Mouse (Mus musculus): ENCODE data around the gene Prdm16. TPM values are rescaled to one million over a fixed set of nuclear protein-coding genes. Genes with fewer than 3 reads are reported as not detected.

Gene Prdm16
- total RNA-seq, 1 experiment from 2014 or later, result 13.3 TPM

DNA sequence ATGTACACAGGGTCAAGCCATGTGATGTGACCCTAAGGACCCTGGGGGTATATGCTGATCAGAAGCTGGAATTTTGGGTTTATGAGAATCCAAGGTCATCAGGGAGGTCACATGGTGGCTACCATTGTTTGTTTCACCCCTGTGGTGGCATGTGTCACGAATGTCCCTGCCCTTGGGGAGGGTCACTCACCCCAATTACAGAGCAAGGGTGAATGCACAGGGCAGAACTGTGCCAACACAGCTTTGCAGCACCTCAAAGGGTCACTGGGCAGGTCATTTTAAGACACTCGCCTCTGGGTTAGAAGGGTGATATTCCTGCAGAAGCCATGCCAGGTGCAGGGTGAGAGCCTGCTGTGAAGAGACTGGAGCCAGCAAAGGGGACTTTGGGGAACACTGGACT, 206.9 kb downstream of the Prdm16 start:
- ATAC-seq (replicated peaks in 1 of 2; ENCODE audit: insufficient read depth in 1 of 2, low FRiP score in 2 of 2, low TSS enrichment in 1 of 2, low read depth in 1 of 2, poor library complexity in 2 of 2, severe bottlenecking in 2 of 2), result no peak

GRCm38 (mm10) chr4:154426901-154427300, 209.8 kb downstream of the Prdm16 start:
- no peak for ATAC-seq (replicated peaks in 1 of 2; ENCODE audit: insufficient read depth in 1 of 2, low FRiP score in 2 of 2, low TSS enrichment in 1 of 2, low read depth in 1 of 2, poor library complexity in 2 of 2, severe bottlenecking in 2 of 2)

DNA sequence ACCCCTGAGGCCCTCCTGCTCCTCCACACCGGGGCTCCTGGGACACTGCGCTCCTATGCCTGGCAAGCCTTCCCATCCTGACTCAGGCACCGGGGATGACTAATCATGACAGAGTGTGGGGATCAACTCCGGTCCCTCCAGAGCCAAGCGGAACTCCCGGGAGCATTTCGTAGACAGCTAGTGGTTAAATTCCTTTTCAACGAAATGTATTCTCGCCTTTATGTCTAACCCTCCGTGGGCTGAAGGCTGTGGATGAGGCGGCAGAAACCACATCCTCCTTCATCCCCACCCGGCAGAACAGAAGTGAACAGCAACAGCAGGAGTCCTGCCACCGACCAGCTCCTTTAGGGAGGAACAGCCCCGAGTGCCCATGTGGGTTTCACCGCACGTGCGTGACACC, 211.4 kb downstream of the Prdm16 start:
- peak; percentile 54 to 70 for ATAC-seq (replicated peaks in 1 of 2; ENCODE audit: insufficient read depth in 1 of 2, low FRiP score in 2 of 2, low TSS enrichment in 1 of 2, low read depth in 1 of 2, poor library complexity in 2 of 2, severe bottlenecking in 2 of 2)

GRCm38 (mm10) chr4:154424681-154425080, 212.0 kb downstream of the Prdm16 start:
- no peak for ATAC-seq (replicated peaks in 1 of 2; ENCODE audit: insufficient read depth in 1 of 2, low FRiP score in 2 of 2, low TSS enrichment in 1 of 2, low read depth in 1 of 2, poor library complexity in 2 of 2, severe bottlenecking in 2 of 2)

GRCm38 (mm10) chr4:154422431-154422913, 214.2 kb downstream of the Prdm16 start:
- ATAC-seq (replicated peaks in 1 of 2; ENCODE audit: insufficient read depth in 1 of 2, low FRiP score in 2 of 2, low TSS enrichment in 1 of 2, low read depth in 1 of 2, poor library complexity in 2 of 2, severe bottlenecking in 2 of 2), result no peak

GRCm38 (mm10) chr4:154420749-154421148, 215.9 kb downstream of the Prdm16 start:
- no peak for ATAC-seq (replicated peaks in 1 of 2; ENCODE audit: insufficient read depth in 1 of 2, low FRiP score in 2 of 2, low TSS enrichment in 1 of 2, low read depth in 1 of 2, poor library complexity in 2 of 2, severe bottlenecking in 2 of 2)

DNA sequence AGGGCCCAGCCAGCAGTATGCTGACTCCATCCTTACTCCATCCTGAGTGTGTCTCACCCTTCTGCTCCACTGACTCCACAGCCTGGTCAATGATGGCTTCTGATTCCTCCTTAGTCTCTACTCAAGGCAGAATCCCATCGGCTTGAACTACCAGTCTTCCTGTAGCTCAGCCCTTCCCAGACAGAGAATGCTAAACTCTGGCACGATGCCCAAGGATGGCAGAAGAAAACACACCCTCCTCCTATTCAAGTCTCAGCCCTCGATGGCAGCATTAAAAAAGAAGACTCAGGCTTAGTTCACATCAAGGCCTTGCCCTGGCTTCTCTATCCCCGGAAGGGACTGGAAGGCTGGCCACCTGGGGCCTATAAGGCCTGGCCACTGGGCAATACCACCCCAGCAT, 216.9 kb downstream of the Prdm16 start:
- no peak for ATAC-seq (replicated peaks in 1 of 2; ENCODE audit: insufficient read depth in 1 of 2, low FRiP score in 2 of 2, low TSS enrichment in 1 of 2, low read depth in 1 of 2, poor library complexity in 2 of 2, severe bottlenecking in 2 of 2)

- peak in 1 of 2 experiments; percentile 20; a peak in 1 of 4 replicates for ATAC-seq (replicated peaks in 1 of 2; ENCODE audit: insufficient read depth in 1 of 2, low FRiP score in 2 of 2, low TSS enrichment in 1 of 2, low read depth in 1 of 2, poor library complexity in 2 of 2, severe bottlenecking in 2 of 2)
Measured at GRCm38 (mm10) chr4:154418993-154419392, 217.7 kb downstream of the Prdm16 start.

DNA sequence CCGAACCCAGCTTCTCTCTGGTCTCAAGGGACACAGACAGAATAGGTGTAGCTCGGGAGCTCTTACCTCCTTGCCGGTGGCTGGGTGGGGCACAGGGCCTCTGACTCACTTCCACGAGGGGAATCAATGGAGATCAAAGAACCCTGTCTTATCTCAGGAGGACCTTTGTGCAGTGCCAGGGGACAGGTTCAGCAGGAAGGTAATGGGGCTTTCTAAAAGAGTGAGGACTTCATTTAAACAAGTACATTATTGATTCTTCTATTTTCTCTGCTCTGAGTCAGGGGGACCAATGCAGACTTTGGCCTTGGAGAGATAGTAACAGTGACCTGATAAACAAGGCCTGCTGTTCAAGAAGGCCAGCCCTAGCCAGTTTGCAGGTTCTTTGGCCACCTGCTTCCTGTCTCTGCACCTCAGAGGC, 218.3 kb downstream of the Prdm16 start:
- no peak for ATAC-seq (replicated peaks in 1 of 2; ENCODE audit: insufficient read depth in 1 of 2, low FRiP score in 2 of 2, low TSS enrichment in 1 of 2, low read depth in 1 of 2, poor library complexity in 2 of 2, severe bottlenecking in 2 of 2)

DNA sequence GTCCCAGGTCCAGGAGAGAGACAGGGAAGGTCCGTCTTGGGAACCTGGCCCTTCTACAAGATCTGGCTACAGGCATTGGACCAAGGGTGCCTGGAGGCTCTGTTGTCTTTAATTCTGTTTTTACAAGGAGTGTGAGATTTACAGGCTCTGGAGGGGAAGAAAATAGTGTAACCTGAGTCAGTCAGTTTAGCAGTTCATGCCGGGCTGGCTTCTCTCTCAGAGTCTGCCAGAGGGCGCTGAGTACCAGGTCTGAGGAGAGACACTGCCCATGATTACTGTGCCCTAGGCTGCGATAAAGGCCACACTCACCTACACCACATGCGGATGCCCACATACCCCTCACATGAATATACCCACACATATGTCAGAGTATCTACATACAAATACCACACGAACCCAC, 219.9 kb downstream of the Prdm16 start:
- ATAC-seq (replicated peaks in 1 of 2; ENCODE audit: insufficient read depth in 1 of 2, low FRiP score in 2 of 2, low TSS enrichment in 1 of 2, low read depth in 1 of 2, poor library complexity in 2 of 2, severe bottlenecking in 2 of 2), result no peak

DNA sequence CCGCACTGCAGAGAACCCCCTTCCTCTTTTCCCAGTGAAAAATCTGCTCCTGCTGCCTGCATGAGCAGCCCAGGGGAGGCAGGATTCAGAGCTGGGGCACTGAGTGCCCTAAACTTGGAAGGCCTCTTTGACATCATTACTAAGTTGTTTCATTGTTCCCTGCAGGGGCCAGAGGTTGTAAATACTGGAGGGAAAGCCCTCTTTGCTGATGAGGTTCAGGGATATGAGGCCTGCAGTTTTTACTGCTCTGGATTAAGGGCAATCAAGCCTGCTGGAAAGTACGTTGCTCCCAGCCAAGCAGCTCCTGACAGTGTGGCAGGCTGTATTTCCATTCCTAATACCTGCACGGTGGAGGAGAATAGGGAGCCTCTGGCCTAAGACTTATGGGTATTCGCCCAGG, 221.8 kb downstream of the Prdm16 start:
- ATAC-seq (replicated peaks in 1 of 2; ENCODE audit: insufficient read depth in 1 of 2, low FRiP score in 2 of 2, low TSS enrichment in 1 of 2, low read depth in 1 of 2, poor library complexity in 2 of 2, severe bottlenecking in 2 of 2), result no peak

GRCm38 (mm10) chr4:154410559-154410958, 226.1 kb downstream of the Prdm16 start:
- no peak for ATAC-seq (replicated peaks in 1 of 2; ENCODE audit: insufficient read depth in 1 of 2, low FRiP score in 2 of 2, low TSS enrichment in 1 of 2, low read depth in 1 of 2, poor library complexity in 2 of 2, severe bottlenecking in 2 of 2)

DNA sequence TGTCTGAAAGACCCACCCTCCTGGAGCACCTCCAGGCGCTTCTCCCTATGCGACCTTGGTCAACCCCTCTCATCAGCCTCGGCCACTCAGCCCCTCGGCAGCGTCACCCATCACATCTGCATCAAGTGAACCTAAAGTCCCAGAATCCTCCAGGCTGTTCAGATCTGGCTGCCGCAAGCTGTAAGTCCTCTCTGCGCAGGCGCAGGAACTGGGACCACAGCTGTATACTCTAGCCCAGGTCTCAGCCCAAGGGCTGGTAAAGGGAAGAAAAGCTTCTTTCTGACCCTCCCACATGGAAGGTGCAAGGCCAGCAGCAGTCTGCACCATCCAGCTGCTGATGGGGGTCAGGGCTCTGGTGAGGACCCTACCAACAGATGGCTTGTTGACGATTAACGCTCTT, 226.8 kb downstream of the Prdm16 start:
- no peak for ATAC-seq (replicated peaks in 1 of 2; ENCODE audit: insufficient read depth in 1 of 2, low FRiP score in 2 of 2, low TSS enrichment in 1 of 2, low read depth in 1 of 2, poor library complexity in 2 of 2, severe bottlenecking in 2 of 2)

GRCm38 (mm10) chr4:154409237-154409721, 227.4 kb downstream of the Prdm16 start:
- no peak for ATAC-seq (replicated peaks in 1 of 2; ENCODE audit: insufficient read depth in 1 of 2, low FRiP score in 2 of 2, low TSS enrichment in 1 of 2, low read depth in 1 of 2, poor library complexity in 2 of 2, severe bottlenecking in 2 of 2)

DNA sequence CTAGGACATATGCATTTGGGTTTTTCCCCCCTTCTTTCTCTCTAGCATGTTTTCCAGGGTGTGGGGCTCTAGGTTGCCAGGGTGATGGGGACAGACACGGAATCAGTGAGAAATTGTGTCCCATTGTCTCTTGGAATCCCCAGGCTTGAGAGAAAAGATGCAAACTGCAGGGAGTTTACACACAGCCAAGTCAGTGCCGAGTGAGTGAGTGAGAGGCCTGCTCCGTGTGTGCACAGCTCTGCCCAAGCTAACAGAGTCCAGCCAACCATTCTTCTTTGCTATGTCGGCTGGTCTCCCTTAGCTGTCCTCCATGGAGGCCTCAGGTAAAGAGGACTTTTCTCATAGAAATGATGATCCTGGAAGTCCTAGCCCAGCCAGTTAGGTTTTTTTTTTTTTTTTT, 233.7 kb downstream of the Prdm16 start:
- no peak for ATAC-seq (replicated peaks in 1 of 2; ENCODE audit: insufficient read depth in 1 of 2, low FRiP score in 2 of 2, low TSS enrichment in 1 of 2, low read depth in 1 of 2, poor library complexity in 2 of 2, severe bottlenecking in 2 of 2)

DNA sequence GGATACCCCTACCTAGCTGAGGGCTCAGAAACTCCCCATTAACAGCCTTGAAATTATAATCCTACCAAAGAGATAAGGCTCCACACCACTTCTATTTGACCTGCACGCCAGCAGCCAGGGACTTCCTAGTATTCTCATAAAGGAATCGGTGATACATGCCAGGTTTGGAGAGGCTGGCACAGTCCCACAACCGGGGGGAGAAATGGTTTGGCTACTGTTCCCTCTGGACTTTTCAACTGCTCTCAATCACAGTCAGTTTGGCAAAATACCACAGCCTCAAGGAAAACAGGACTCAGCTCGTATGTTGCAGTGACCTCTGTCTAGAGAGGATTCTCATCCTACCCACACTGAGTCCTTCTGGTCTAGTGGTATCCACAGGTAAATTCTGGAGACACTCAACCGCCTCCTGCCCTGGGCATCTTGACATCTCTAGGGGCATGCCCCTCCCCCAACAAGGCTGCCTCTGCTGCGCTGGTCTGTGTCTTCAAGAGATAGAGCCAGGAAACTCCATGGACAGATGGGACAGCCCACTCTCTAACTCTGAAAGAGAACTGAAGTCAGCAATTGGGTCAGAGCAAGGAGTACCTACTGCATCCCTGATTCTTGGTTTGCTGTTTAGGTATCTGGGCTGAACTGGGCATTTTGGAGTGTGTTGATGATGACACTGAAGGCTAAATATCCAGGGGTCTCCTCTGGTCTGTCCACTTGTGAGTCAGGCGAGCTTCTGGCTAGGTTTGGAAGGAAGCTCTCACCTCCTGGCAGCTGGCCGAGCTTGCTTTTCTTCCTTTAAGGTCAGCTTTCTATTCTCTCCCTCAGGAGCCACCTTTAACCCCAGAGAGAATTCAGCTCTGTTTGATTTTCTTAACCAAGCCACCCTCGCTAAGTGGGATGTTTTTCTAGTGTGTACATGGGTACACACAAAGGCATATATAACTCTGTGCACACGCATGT, 234.4 kb downstream of the Prdm16 start:
- ATAC-seq (replicated peaks in 1 of 2; ENCODE audit: insufficient read depth in 1 of 2, low FRiP score in 2 of 2, low TSS enrichment in 1 of 2, low read depth in 1 of 2, poor library complexity in 2 of 2, severe bottlenecking in 2 of 2), result no peak

DNA sequence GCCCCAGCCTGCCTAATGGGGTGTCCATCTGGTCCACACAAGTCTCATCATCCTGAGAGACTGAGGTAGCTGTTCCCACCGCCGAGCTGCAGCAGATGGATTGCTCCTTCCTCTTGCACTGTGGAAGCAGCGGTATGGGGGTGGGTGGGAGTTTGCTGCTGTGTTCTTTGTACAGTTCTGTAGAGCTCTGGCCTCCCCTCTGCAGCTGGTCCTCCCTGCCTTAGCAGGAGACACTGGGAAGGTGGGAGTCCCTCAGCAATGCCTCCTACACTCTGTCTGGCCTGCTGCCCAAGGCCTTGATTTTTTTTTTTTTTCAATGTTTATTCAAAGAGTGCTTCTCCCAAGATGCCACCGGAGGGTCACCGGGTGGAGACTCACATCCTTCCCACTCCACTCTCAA, 235.3 kb downstream of the Prdm16 start:
- ATAC-seq (replicated peaks in 1 of 2; ENCODE audit: insufficient read depth in 1 of 2, low FRiP score in 2 of 2, low TSS enrichment in 1 of 2, low read depth in 1 of 2, poor library complexity in 2 of 2, severe bottlenecking in 2 of 2), result no peak

GRCm38 (mm10) chr4:154400256-154401171, 236.2 kb downstream of the Prdm16 start:
- ATAC-seq (replicated peaks in 1 of 2; ENCODE audit: insufficient read depth in 1 of 2, low FRiP score in 2 of 2, low TSS enrichment in 1 of 2, low read depth in 1 of 2, poor library complexity in 2 of 2, severe bottlenecking in 2 of 2), result no peak
